Mouse (Mus musculus): ENCODE measurements around the gene Cdh3.

- no peak for TF ChIP-seq CTCF (IDR thresholded peaks at IDR 0.05)
- TF ChIP-seq EP300 (IDR thresholded peaks at IDR 0.05) = no peak
Observed at GRCm38 (mm10) chr8:106526725-106527124, 16.0 kb downstream of the Cdh3 start.
